Mouse (Mus musculus) liver, adult 10 weeks (tissue): ENCODE data around the gene Vmn1r179. TPM values are rescaled to one million over a fixed set of nuclear protein-coding genes. Genes with fewer than 3 reads are reported as not detected.

Experiments used
- polyA plus RNA-seq: library from polyadenylated mRNA; stranded (reverse); fragments of 350-450 nt; fragmentation: Illumina TruSeq; extraction: RNeasy Lipid Tissue Mini Kit (QIAGEN cat#74804); gene quantifications from one replicate; pipeline ENCODE4 v1.2.3, GENCODE M21; 2014; ENCODE audit warnings: low read depth, low replicate concordance

Vmn1r179 gene
- polyA plus RNA-seq: not detected

GRCm38 (mm10) chr7:23926678-23927077 lies at the start of gene Vmn1r179:
Gene Vmn1r179 (plus strand): TSS chr7:23926978.

GRCm38 (mm10) chr7:23891709-23892108 lies 35.1 kb upstream of the Vmn1r179 start, which contains the start of gene Vmn1r178:
Gene Vmn1r178 (plus strand): TSS chr7:23892009.

GRCm38 (mm10) chr7:23950332-23950731 lies 23.6 kb downstream of the Vmn1r179 start, which contains the start of gene Vmn1r180:
Gene Vmn1r180 (plus strand): TSS chr7:23950632.

GRCm38 (mm10) chr7:23974315-23974714 lies 47.5 kb downstream of the Vmn1r179 start, which contains the start of gene Vmn1r181:
Gene Vmn1r181 (plus strand): TSS chr7:23974615.

Other genes starting within 250 kb of the Vmn1r179 start
- not detected for gene Vmn1r173, start 226.3 kb upstream of the Vmn1r179 start, polyA plus RNA-seq
- not detected for gene Vmn1r174, start 174.7 kb upstream of the Vmn1r179 start, polyA plus RNA-seq
- gene Vmn1r175, start 116.3 kb upstream of the Vmn1r179 start, polyA plus RNA-seq: not detected
- not detected for gene Vmn1r176, start 89.6 kb upstream of the Vmn1r179 start, polyA plus RNA-seq
- gene Vmn1r177, start 60.5 kb upstream of the Vmn1r179 start, polyA plus RNA-seq: not detected
- not detected for gene Vmn1r178, start 35.0 kb upstream of the Vmn1r179 start, polyA plus RNA-seq
- not detected for gene Vmn1r180, start 23.7 kb downstream of the Vmn1r179 start, polyA plus RNA-seq
- not detected for gene Vmn1r181, start 47.6 kb downstream of the Vmn1r179 start, polyA plus RNA-seq
- not detected for gene V1rd19, start 74.7 kb downstream of the Vmn1r179 start, polyA plus RNA-seq
- not detected for gene Vmn1r183, start 126.3 kb downstream of the Vmn1r179 start, polyA plus RNA-seq
- gene Zfp180, start 154.9 kb downstream of the Vmn1r179 start, polyA plus RNA-seq: 5.3 TPM
- 0.77 TPM for gene Zfp112, start 185.3 kb downstream of the Vmn1r179 start, polyA plus RNA-seq
- 3.6 TPM for gene Zfp235, start 207.2 kb downstream of the Vmn1r179 start, polyA plus RNA-seq
- 0.11 TPM for gene Zfp114, start 248.1 kb downstream of the Vmn1r179 start, polyA plus RNA-seq